Mouse (Mus musculus) lung, embryonic 15.5 days (tissue): ENCODE measurements around the gene Nav3. TPM values are rescaled to one million over a fixed set of nuclear protein-coding genes. Genes with fewer than 3 reads are reported as not detected.

Source experiments
- ATAC-seq: fragments of 200-750 bp; cut with Nextera tagmentation; 2 replicates; pipeline ENCODE4 v1.8.0; 2017; ENCODE audit warnings: moderate number of reproducible peaks, borderline replicate concordance; ENCODE audit not compliant: low FRiP score, low TSS enrichment; ENCODE audit errors: extremely low read depth
- H3K27ac ChIP-seq: fragments of 300-500 bp; sonication (generic); 2 replicates; pipeline ENCODE4 v1.5.1; 2015; ENCODE audit warnings: moderate library complexity, mild to moderate bottlenecking, inconsistent platforms
- H3K27me3 ChIP-seq: fragments of 300-500 bp; sonication (generic); 2 replicates; pipeline ENCODE4 v1.6.1; 2015; ENCODE audit warnings: inconsistent platforms
- H3K36me3 ChIP-seq: fragments of 300-500 bp; sonication (generic); 2 replicates; pipeline ENCODE4 v1.6.1; 2015; ENCODE audit warnings: inconsistent platforms
- H3K4me1 ChIP-seq: fragments of 300-500 bp; sonication (generic); 2 replicates; pipeline ENCODE4 v1.6.1; 2015; ENCODE audit warnings: inconsistent platforms
- H3K4me2 ChIP-seq: fragments of 300-500 bp; sonication (generic); 2 replicates; pipeline ENCODE4 v1.6.1; 2015; ENCODE audit warnings: inconsistent platforms, mild to moderate bottlenecking, moderate library complexity
- H3K4me3 ChIP-seq: fragments of 300-500 bp; sonication (generic); 2 replicates; pipeline ENCODE4 v1.5.1; 2015; ENCODE audit warnings: mild to moderate bottlenecking, inconsistent platforms
- H3K9ac ChIP-seq: fragments of 300-500 bp; sonication (generic); 2 replicates; pipeline ENCODE4 v1.6.1; 2015; ENCODE audit warnings: inconsistent platforms
- H3K9me3 ChIP-seq: fragments of 300-500 bp; sonication (generic); 2 replicates; pipeline ENCODE4 v1.6.1; 2016; ENCODE audit warnings: inconsistent platforms
- WGBS: fragments of 180-500 bp; shearing (Covaris S2); methylation state at CpG from one replicate; pipeline ENCODE4 v1.1.7; 2015; 5-methylcytosine and 5-hydroxymethylcytosine counted together
- polyA plus RNA-seq: library from polyadenylated mRNA; unstranded; fragments of >200 nt; fragmentation: Nextera tagmentation; extraction: Ambion mirVana; gene quantifications from 2 replicates; pipeline ENCODE4 v1.2.1, GENCODE M21; 2015

Gene Nav3
- polyA plus RNA-seq, 1 experiment from 2014 or later = 1.8 TPM

DNA sequence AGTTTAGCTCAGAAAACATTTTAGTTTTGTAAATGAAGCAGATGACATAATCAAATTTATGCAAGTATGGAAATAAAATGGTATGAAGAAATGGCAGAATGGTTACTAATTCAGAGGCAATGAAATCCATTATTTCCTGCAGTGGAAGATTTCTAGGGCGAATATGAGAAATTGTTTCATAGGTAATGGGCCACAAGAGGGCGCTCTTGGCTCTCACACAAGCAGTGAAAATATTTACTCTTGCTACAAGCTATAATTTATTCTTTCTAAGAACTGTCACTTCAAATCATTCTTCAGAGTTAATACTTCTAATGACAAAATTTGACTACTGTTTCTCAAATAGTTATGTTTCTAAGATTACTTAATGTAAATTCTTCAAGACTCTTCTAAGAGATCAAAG is 690.4 kb downstream of the Nav3 start:
- no peaks in the 10 kb centered on the region for H3K4me1 ChIP-seq
- H3K4me2 ChIP-seq = no peak overlapping the region
- no peaks in the 10 kb centered on the region for H3K36me3 ChIP-seq
- ATAC-seq = no peak
- no peaks in the 10 kb centered on the region for H3K27me3 ChIP-seq
- H3K9me3 ChIP-seq = no peaks in the 10 kb centered on the region
- 4% methylated on average over 2 of the region's 2 CpGs for WGBS
- H3K9ac ChIP-seq = no peak overlapping the region
- H3K27ac ChIP-seq = no peak overlapping the region
- H3K4me3 ChIP-seq = no peak overlapping the region

GRCm38 (mm10) chr10:109764412-109765101 is 691.4 kb downstream of the Nav3 start:
- 58% methylated on average over 18 of the region's 18 CpGs for WGBS
- Histone ChIP-seq H3K4me3 (no peak overlapping the region), H3K36me3 (no peaks in the 10 kb centered on the region), H3K4me2 (peak overlapping the region; percentile 8; the same call in 1 of the 2 replicates), H3K4me1 (no peaks in the 10 kb centered on the region), H3K27me3 (no peaks in the 10 kb centered on the region), H3K27ac (no peak overlapping the region), H3K9ac (no peak overlapping the region), H3K9me3 (no peaks in the 10 kb centered on the region)
- peak; percentile 55; the same call in 1 of the 2 replicates for ATAC-seq

GRCm38 (mm10) chr10:109758921-109759600 is 696.9 kb downstream of the Nav3 start:
- Histone ChIP-seq H3K9ac (no peak overlapping the region), H3K36me3 (no peaks in the 10 kb centered on the region), H3K27ac (no peak overlapping the region), H3K27me3 (no peaks in the 10 kb centered on the region), H3K4me1 (no peaks in the 10 kb centered on the region), H3K4me2 (no peak overlapping the region), H3K9me3 (no peaks in the 10 kb centered on the region), H3K4me3 (no peak overlapping the region)
- ATAC-seq = no peak
- WGBS = 66% methylated on average over 17 of the region's 17 CpGs

GRCm38 (mm10) chr10:109746901-109747300 is 709.1 kb downstream of the Nav3 start:
- no peak overlapping the region for H3K9ac ChIP-seq
- WGBS = 29% methylated on average over 3 of the region's 3 CpGs
- no peak overlapping the region for H3K27ac ChIP-seq
- no peaks in the 10 kb centered on the region for H3K36me3 ChIP-seq
- ATAC-seq = no peak
- no peak overlapping the region for H3K4me3 ChIP-seq
- no peak overlapping the region for H3K4me2 ChIP-seq
- H3K9me3 ChIP-seq = no peaks in the 10 kb centered on the region
- H3K27me3 ChIP-seq = no peaks in the 10 kb centered on the region
- no peaks in the 10 kb centered on the region for H3K4me1 ChIP-seq

GRCm38 (mm10) chr10:109741664-109742063 is 714.3 kb downstream of the Nav3 start:
- ATAC-seq = no peak
- WGBS = 71% methylated on average over 2 of the region's 2 CpGs
- Histone ChIP-seq H3K27ac (no peak overlapping the region), H3K4me3 (no peak overlapping the region), H3K9me3 (no peaks in the 10 kb centered on the region), H3K9ac (no peak overlapping the region), H3K4me2 (no peak overlapping the region), H3K4me1 (no peaks in the 10 kb centered on the region), H3K27me3 (no peaks in the 10 kb centered on the region), H3K36me3 (no peaks in the 10 kb centered on the region)

DNA sequence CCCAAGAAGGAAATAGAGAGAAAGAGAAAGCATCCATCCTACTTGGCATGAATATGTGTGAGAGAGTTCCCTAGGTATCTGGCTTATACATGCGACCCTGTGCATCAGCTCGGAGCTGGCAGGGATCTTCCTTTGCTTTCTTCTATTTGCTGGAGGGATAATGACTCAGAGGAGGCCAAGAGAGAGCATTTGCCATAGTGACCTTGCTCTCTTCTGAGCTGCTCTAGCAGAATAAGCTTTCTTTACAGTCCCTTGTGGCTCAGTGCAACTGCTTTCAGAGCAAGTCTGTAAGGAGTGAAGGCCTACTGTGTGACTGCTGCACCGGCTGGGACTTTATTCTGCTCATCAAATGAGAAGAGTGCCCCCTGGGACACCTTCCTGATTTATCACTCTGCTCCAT is 715.7 kb downstream of the Nav3 start:
- Histone ChIP-seq H3K9ac (no peak overlapping the region), H3K4me2 (no peak overlapping the region), H3K4me1 (no peaks in the 10 kb centered on the region), H3K9me3 (no peaks in the 10 kb centered on the region), H3K36me3 (no peaks in the 10 kb centered on the region), H3K27me3 (no peaks in the 10 kb centered on the region), H3K4me3 (no peak overlapping the region), H3K27ac (no peak overlapping the region)
- 62% methylated on average over 3 of the region's 3 CpGs for WGBS
- ATAC-seq = no peak

DNA sequence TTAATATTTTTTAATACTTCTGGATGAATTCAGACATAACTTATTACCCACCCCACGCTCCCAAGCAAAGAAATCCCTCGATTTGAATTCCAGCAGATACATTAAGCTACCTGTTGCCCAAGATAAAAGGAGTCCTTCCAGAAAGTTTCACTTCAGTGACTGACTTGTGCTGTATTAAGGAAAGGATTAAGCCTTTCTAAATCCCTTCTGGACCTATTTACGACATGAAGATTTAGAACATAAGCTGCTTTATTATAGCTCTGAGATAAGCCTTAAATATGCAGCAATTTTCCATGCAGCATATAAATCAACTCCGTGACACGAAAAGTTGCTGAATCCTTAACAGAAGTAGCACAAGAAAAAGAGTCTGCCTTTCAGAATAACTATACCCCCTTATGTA is 732.4 kb downstream of the Nav3 start:
- 67% methylated on average over 5 of the region's 5 CpGs for WGBS
- no peak overlapping the region for H3K9ac ChIP-seq
- H3K9me3 ChIP-seq = no peaks in the 10 kb centered on the region
- ATAC-seq = no peak
- no peaks in the 10 kb centered on the region for H3K4me1 ChIP-seq
- H3K27ac ChIP-seq = no peak overlapping the region
- no peak overlapping the region for H3K4me2 ChIP-seq
- no peak overlapping the region for H3K4me3 ChIP-seq
- H3K36me3 ChIP-seq = no peaks in the 10 kb centered on the region
- H3K27me3 ChIP-seq = no peaks in the 10 kb centered on the region

DNA sequence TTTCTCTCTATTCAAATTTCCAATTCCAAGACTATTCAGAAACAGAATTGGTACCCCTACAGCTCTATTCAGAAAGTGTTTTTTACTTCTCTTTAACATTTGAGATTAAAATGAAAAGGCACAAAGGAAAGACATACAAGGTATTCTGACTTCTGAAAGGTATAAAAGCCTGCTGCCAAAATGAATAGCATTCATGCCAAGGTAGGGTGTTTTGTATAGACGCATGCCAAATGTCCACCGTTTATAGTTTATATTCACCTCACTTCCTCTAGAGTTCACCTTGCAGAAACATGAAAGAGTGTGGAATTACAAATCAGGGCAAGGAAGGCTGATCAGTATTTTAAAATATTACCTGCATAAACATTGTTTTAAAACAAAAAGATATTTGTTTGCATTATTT is 737.2 kb downstream of the Nav3 start:
- no peaks in the 10 kb centered on the region for H3K4me1 ChIP-seq
- no peak overlapping the region for H3K4me3 ChIP-seq
- 69% methylated on average over 2 of the region's 2 CpGs for WGBS
- H3K36me3 ChIP-seq = no peaks in the 10 kb centered on the region
- H3K9me3 ChIP-seq = no peaks in the 10 kb centered on the region
- H3K4me2 ChIP-seq = no peak overlapping the region
- H3K27me3 ChIP-seq = no peaks in the 10 kb centered on the region
- ATAC-seq = no peak
- H3K9ac ChIP-seq = no peak overlapping the region
- H3K27ac ChIP-seq = no peak overlapping the region

GRCm38 (mm10) chr10:109718390-109718789 is 737.6 kb downstream of the Nav3 start:
- Histone ChIP-seq H3K27ac (no peak overlapping the region), H3K4me3 (no peak overlapping the region), H3K9ac (no peak overlapping the region), H3K27me3 (no peaks in the 10 kb centered on the region), H3K4me1 (no peaks in the 10 kb centered on the region), H3K9me3 (no peaks in the 10 kb centered on the region), H3K4me2 (no peak overlapping the region), H3K36me3 (no peaks in the 10 kb centered on the region)
- 72% methylated on average over 5 of the region's 5 CpGs for WGBS
- no peak for ATAC-seq

DNA sequence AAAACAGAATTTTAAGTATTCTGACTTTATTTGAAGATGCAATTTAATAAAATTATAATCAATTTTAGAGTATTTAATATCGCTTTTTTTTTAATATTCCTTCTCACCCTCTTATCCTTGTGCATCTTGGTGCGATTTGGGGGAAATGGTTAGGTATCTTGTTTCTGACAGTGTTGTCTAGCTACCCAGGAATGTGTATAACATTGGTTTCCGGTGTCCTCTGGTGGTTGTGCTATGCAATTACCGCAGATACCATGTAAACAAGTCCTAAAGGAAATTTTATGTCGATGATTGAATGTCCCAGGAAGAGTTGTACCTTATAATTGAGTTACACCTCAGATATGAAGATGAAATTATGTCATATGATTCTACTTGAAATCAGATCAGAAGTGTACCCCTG is 743.0 kb downstream of the Nav3 start:
- H3K27ac ChIP-seq = no peak overlapping the region
- H3K4me2 ChIP-seq = no peak overlapping the region
- no peak overlapping the region for H3K9ac ChIP-seq
- H3K36me3 ChIP-seq = no peaks in the 10 kb centered on the region
- WGBS = 34% methylated on average over 5 of the region's 5 CpGs
- no peak for ATAC-seq
- H3K27me3 ChIP-seq = no peaks in the 10 kb centered on the region
- no peak overlapping the region for H3K4me3 ChIP-seq
- no peaks in the 10 kb centered on the region for H3K4me1 ChIP-seq
- H3K9me3 ChIP-seq = no peaks in the 10 kb centered on the region

DNA sequence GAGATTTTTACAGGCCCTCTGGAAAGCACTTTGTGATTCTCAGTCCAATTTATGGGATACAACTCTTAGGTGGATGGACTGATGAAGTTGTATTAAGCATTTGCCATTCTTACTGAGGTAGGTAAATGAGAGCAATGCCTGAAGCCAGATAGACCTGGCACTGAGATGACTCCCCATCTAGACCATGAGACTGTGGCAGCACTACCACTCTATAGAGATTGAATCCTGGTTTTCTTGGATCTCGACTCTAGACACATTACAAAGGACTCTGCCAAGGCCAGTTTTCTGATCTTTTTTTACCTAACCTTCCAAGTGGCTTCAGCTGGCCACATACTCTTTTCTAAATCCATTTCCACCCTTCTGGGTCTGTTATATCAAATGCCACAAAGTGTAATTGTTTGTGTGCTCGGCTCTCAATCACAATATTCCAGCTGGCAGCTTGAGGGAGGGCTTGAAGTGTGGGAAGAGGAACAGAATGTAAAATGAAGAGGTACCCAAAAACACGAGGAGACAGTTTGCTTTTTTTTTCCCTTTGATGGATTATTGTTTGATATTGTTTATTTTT is 756.2 kb downstream of the Nav3 start:
- 33% methylated on average over 3 of the region's 3 CpGs for WGBS
- H3K36me3 ChIP-seq = no peaks in the 10 kb centered on the region
- H3K27me3 ChIP-seq = no peaks in the 10 kb centered on the region
- no peaks in the 10 kb centered on the region for H3K4me1 ChIP-seq
- no peak overlapping the region for H3K27ac ChIP-seq
- no peaks in the 10 kb centered on the region for H3K9me3 ChIP-seq
- H3K4me3 ChIP-seq = no peak overlapping the region
- H3K4me2 ChIP-seq = no peak overlapping the region
- no peak overlapping the region for H3K9ac ChIP-seq
- no peak for ATAC-seq

DNA sequence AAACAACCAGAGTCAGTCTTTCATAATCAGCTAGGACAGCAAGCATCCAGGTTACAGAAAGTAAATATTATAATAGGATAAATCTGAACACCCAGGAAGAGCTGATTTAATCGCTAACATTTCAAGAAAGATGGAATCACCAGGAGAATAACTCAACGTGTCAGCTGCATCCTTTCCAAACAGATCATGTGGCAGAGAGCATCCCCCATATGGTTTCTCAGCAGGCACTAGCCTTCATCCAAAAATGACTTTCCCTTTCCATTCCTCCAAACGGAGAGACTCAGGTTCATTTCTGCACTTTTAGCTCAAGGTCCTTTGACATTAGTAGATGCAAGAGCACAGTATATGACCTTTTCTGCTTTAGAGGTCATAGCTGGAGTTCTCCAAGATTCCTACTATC is 765.4 kb downstream of the Nav3 start:
- Histone ChIP-seq H3K4me3 (no peak overlapping the region), H3K36me3 (no peaks in the 10 kb centered on the region), H3K9ac (no peak overlapping the region), H3K27ac (no peak overlapping the region), H3K4me1 (no peaks in the 10 kb centered on the region), H3K4me2 (no peak overlapping the region), H3K27me3 (no peaks in the 10 kb centered on the region), H3K9me3 (no peaks in the 10 kb centered on the region)
- ATAC-seq = no peak
- WGBS = 57% methylated on average over 3 of the region's 3 CpGs
